Mouse (Mus musculus): Measurements from ENCODE around the gene Gm3317.
"Not testable (repeated sequence)": the region's sequence is repeated elsewhere in the genome, so short reads cannot be mapped to it uniquely, and the experiment has no call there.

Gene Gm3317

GRCm38 (mm10) chr14:5164235-5164634, at the start of gene Gm3317:
Gene Gm3317, plus strand, starts transcription at chr14:5164535.
- DNase-seq (ENCODE audit: low spot score) = not testable (repeated sequence)

DNA sequence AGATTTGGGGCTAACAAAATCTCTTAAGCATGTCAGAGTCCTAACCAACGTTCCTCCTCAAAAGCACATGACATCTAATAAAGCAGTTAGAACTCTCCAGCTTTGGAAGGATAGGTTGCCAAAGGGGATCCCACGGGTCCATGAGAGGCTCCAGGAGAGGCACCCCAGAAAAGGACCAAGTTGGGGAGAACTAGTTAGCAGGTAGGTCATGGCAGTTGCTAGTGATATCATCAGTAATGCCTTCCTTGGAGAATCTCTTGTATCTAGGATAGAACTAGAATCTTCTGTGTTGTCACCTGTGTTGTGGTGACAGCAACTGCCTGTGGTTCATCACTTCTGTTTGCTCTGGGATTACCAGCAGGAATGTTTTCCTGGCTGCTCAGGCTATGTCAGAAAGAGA, 33.1 kb upstream of the Gm3317 start, which contains the start of gene Gm8279:
Gene Gm8279, plus strand, starts transcription at position 301 of the 400 bp plus-strand sequence.
- DNase-seq (ENCODE audit: low spot score) = not testable (repeated sequence)

DNA sequence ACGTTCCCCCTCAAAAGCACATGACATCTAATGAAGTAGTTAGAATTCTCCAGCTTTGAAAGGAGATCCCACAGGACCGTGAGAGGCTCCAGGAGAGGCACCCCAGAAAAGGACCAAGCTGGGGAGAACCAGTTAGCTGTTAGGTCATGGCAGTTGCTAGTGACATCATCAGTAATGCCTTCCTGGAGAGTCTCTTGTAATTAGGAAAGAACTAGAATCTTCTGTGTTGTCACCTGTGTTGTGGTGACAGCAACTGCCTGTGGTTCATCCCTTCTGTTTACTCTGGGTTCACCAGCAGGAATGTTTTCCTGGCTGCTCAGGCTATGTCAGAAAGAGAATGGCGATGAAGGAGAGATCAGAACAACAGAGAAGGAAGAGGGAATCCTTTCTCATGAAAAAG, 21.2 kb downstream of the Gm3317 start, which contains the start of gene Gm8271:
Gene Gm8271, plus strand, starts transcription at position 301 of the 400 bp plus-strand sequence.
- not testable (repeated sequence) for DNase-seq (ENCODE audit: low spot score)
